Mouse (Mus musculus): ENCODE results near the gene Slc16a9.

Slc16a9 gene

GRCm38 (mm10) chr10:70301190-70301589 lies 56.3 kb downstream of the Slc16a9 start:
- DNase-seq (ENCODE audit: inconsistent ontology term) = no peak

GRCm38 (mm10) chr10:70303203-70303602 lies 58.3 kb downstream of the Slc16a9 start:
- DNase-seq (ENCODE audit: inconsistent ontology term) = no peak

GRCm38 (mm10) chr10:70305683-70306082 lies 60.8 kb downstream of the Slc16a9 start:
- no peak for DNase-seq (ENCODE audit: inconsistent ontology term)

- no peak for DNase-seq (ENCODE audit: inconsistent ontology term)
These were observed 64.5 kb downstream of the Slc16a9 start for GRCm38 (mm10) chr10:70309416-70309815.

DNA sequence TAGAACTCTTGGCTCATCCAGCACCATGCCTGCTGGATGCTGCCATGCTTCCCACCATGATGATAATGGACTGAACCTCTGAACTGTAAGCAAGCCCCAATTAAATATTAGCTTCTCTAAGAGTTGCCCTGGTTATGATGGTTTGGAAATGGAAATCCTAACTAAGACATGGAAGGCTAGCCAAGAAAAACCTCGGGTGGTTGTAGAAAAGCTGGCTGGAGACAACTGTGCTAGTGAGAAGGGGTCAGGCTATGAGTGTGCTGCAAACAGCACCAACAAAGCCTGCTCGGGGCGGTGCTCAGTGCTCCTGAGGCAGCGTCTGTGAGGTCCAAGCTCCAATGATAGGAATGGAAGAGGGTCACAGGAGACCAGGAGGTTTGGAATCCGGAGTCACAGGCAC lies 65.7 kb downstream of the Slc16a9 start:
- DNase-seq (ENCODE audit: inconsistent ontology term) = no peak

DNA sequence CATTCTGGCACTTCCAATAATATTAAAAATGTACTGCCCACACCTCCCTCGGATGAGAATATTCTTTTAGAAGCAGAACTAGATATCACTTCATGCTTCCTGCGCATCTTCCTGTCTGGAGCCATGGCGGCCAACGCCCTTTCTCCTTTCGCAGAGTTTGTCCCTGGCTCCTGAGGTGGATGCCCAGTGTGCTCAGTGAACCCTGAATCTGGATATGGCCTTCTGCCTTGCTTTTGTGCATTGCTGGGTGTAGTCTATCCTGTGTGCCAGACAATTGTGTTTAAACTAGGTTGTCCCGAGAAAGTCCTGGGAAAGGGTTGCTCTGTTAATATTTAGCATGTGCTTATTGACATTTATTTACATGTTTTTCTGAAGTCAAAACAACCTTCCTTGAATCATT lies 71.0 kb downstream of the Slc16a9 start:
- no peak for DNase-seq (ENCODE audit: inconsistent ontology term)

DNA sequence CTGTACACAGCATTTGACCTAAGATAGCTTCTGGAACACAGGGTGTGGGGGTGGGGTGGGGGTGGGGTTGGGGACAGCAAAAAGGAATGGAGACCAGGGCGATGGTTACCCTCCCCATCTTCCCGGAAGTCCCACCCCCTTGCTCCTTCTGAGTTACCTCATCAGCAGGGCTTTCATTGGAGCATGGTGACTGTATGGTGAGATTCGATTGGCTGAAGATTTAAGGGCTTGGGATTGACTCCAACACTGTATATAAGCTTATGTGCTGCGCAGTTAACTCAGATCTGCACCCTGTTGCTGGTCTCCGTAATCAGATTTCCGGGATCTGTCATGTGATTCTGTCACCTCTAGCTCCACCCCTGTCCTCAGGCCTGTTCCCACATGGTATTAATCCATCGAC lies 72.0 kb downstream of the Slc16a9 start:
- no peak for DNase-seq (ENCODE audit: inconsistent ontology term)

- no peak for DNase-seq (ENCODE audit: inconsistent ontology term)
These were observed 72.6 kb downstream of the Slc16a9 start for GRCm38 (mm10) chr10:70317394-70317965.

GRCm38 (mm10) chr10:70318630-70319029 lies 73.7 kb downstream of the Slc16a9 start:
- DNase-seq (ENCODE audit: inconsistent ontology term) = peak; percentile 67

GRCm38 (mm10) chr10:70325518-70325917 lies 80.6 kb downstream of the Slc16a9 start:
- DNase-seq (ENCODE audit: inconsistent ontology term) = no peak

DNA sequence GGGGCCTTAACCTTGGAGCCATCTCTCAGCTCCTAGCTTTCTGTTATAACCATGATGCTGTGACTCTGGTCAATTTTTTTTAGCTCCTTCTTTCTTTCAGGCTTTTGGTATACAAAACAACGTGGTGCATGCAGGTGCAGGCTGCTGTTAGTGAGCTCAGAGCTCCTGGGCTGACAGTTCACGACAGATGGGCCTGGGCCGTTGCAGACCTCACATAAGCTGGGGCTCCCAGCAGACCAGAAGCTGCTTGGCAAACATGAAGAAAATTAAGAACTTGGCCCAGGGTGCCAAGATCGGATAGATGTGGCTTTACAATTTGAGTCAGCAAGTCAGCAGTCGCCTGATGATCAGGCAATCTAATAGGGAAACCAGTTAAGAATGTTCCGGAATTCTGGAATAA lies 82.4 kb downstream of the Slc16a9 start:
- DNase-seq (ENCODE audit: inconsistent ontology term) = no peak

GRCm38 (mm10) chr10:70328139-70328538 lies 83.2 kb downstream of the Slc16a9 start:
- DNase-seq (ENCODE audit: inconsistent ontology term) = no peak
